Mouse (Mus musculus) forebrain, embryonic 14.5 days (tissue): ENCODE results near the gene Tppp3. TPM values are rescaled to one million over a fixed set of nuclear protein-coding genes. Genes with fewer than 3 reads are reported as not detected.

ENCODE experiments used
- ATAC-seq: fragments of 200-750 bp; cut with Nextera tagmentation; 2 replicates; pipeline ENCODE4 v1.8.0; 2017; ENCODE audit warnings: mild to moderate bottlenecking, moderate library complexity
- DNase-seq: peaks from one replicate; pipeline ENCODE4 v3.0.0-alpha.2; 2015; ENCODE audit warnings: low spot score
- H3K27ac ChIP-seq: fragments of 300-500 bp; sonication (generic); 2 replicates; pipeline ENCODE4 v1.5.1; 2014; ENCODE audit warnings: low read depth, mild to moderate bottlenecking, control low read depth, low read length, moderate library complexity
- H3K27me3 ChIP-seq: fragments of 300-500 bp; sonication (generic); replicated peaks from 2 replicates; pipeline ENCODE4 v1.6.1; 2014; ENCODE audit warnings: low read length, control low read depth, mixed read lengths; ENCODE audit not compliant: control insufficient read depth, insufficient read depth
- H3K36me3 ChIP-seq: fragments of 300-500 bp; sonication (generic); 2 replicates; pipeline ENCODE4 v1.6.1; 2014; ENCODE audit warnings: low read length, control low read depth; ENCODE audit not compliant: control insufficient read depth, insufficient read depth
- H3K4me1 ChIP-seq: fragments of 300-500 bp; sonication (generic); 2 replicates; pipeline ENCODE4 v1.6.1; 2014; ENCODE audit warnings: antibody characterized with exemption, low read length, control low read depth; ENCODE audit not compliant: control insufficient read depth, insufficient read depth
- H3K4me2 ChIP-seq: fragments of 300-500 bp; sonication (generic); 2 replicates; pipeline ENCODE4 v1.6.1; 2014; ENCODE audit warnings: mild to moderate bottlenecking, control low read depth, low read length
- H3K4me3 ChIP-seq: fragments of 300-500 bp; sonication (generic); 2 replicates; pipeline ENCODE4 v1.5.1; 2014; ENCODE audit warnings: low read depth, low read length, control low read depth
- H3K9ac ChIP-seq: fragments of 300-500 bp; sonication (generic); 2 replicates; pipeline ENCODE4 v1.6.1; 2014; ENCODE audit warnings: mild to moderate bottlenecking, low read length, control low read depth, moderate library complexity
- H3K9me3 ChIP-seq: fragments of 300-500 bp; sonication (generic); replicated peaks from 2 replicates; pipeline ENCODE4 v1.6.1; 2016; ENCODE audit warnings: low read length, control low read depth, mixed read lengths; ENCODE audit not compliant: control insufficient read depth
- WGBS: fragments of 180-500 bp; shearing (Covaris S2); extraction: QIAGEN DNeasy Blood & Tissue Kit; methylation state at CpG from one replicate; pipeline ENCODE4 v1.1.7; 2014; 5-methylcytosine and 5-hydroxymethylcytosine counted together
- polyA plus RNA-seq: library from polyadenylated mRNA; unstranded; fragments of >200 nt; fragmentation: Nextera tagmentation; extraction: Ambion mirVana; gene quantifications from 2 replicates; pipeline ENCODE4 v1.2.1, GENCODE M21; 2014

The Tppp3 gene
- polyA plus RNA-seq, 1 experiment from 2014 or later: 49.2 TPM

- Histone ChIP-seq H3K9ac (no peak overlapping the region), H3K4me1 (peaks cover 6% of the 10 kb centered on the region; the same call in 1 of the 2 replicates), H3K27ac (no peak overlapping the region), H3K36me3 (no peaks in the 10 kb centered on the region), H3K4me3 (no peak overlapping the region), H3K4me2 (no peak overlapping the region), H3K9me3 (no peaks in the 10 kb centered on the region), H3K27me3 (peaks cover 15% of the 10 kb centered on the region)
- no peak for DNase-seq
- no peak for ATAC-seq
- WGBS: 88% methylated on average over 6 of the region's 6 CpGs
Measured at GRCm38 (mm10) chr8:105514194-105514593, 42.9 kb upstream of the Tppp3 start.

GRCm38 (mm10) chr8:105509997-105510735 lies 38.8 kb upstream of the Tppp3 start:
- ATAC-seq (no peak), DNase-seq (no peak)
- 58% methylated on average over 12 of the region's 12 CpGs for WGBS

GRCm38 (mm10) chr8:105508758-105509157 lies 37.4 kb upstream of the Tppp3 start:
- no peaks in the 10 kb centered on the region for H3K36me3 ChIP-seq
- H3K9me3 ChIP-seq: no peaks in the 10 kb centered on the region
- no peaks in the 10 kb centered on the region for H3K27me3 ChIP-seq
- H3K27ac ChIP-seq: no peak overlapping the region
- peak; percentile 17 for DNase-seq
- H3K4me3 ChIP-seq: no peak overlapping the region
- WGBS: 59% methylated on average over 1 of the region's 2 CpGs
- H3K4me2 ChIP-seq: no peak overlapping the region
- ATAC-seq: no peak
- H3K9ac ChIP-seq: no peak overlapping the region; the same call in 1 of the 2 replicates
- no peaks in the 10 kb centered on the region for H3K4me1 ChIP-seq

More at GRCm38 (mm10) chr8:105509997-105510735, 38.8 kb upstream of the Tppp3 start:
- no peak overlapping the region for H3K27ac ChIP-seq
- no peaks in the 10 kb centered on the region for H3K4me1 ChIP-seq
- H3K9me3 ChIP-seq: no peaks in the 10 kb centered on the region
- no peaks in the 10 kb centered on the region for H3K36me3 ChIP-seq
- no peak overlapping the region for H3K4me3 ChIP-seq
- H3K4me2 ChIP-seq: no peak overlapping the region
- no peaks in the 10 kb centered on the region for H3K27me3 ChIP-seq
- H3K9ac ChIP-seq: no peak overlapping the region

GRCm38 (mm10) chr8:105506977-105507376 lies 35.7 kb upstream of the Tppp3 start:
- H3K9ac ChIP-seq: no peak overlapping the region

GRCm38 (mm10) chr8:105504617-105505016 lies 33.3 kb upstream of the Tppp3 start:
- DNase-seq (no peak), ATAC-seq (no peak)
- H3K4me3 ChIP-seq: no peak overlapping the region
- H3K9me3 ChIP-seq: no peaks in the 10 kb centered on the region
- H3K27me3 ChIP-seq: no peaks in the 10 kb centered on the region
- H3K9ac ChIP-seq: no peak overlapping the region
- no peaks in the 10 kb centered on the region for H3K4me1 ChIP-seq
- no peaks in the 10 kb centered on the region for H3K36me3 ChIP-seq
- 92% methylated on average over 3 of the region's 3 CpGs for WGBS
- H3K27ac ChIP-seq: no peak overlapping the region
- no peak overlapping the region for H3K4me2 ChIP-seq

More at GRCm38 (mm10) chr8:105506977-105507376, 35.7 kb upstream of the Tppp3 start:
- DNase-seq (no peak), ATAC-seq (no peak)
- WGBS: 80% methylated on average over 6 of the region's 6 CpGs
- Histone ChIP-seq H3K4me1 (no peaks in the 10 kb centered on the region), H3K27me3 (no peaks in the 10 kb centered on the region), H3K4me3 (no peak overlapping the region), H3K27ac (no peak overlapping the region), H3K9me3 (no peaks in the 10 kb centered on the region), H3K36me3 (no peaks in the 10 kb centered on the region), H3K4me2 (no peak overlapping the region)

- no peaks in the 10 kb centered on the region for H3K27me3 ChIP-seq
Measured at GRCm38 (mm10) chr8:105499787-105500186, 28.5 kb upstream of the Tppp3 start.

GRCm38 (mm10) chr8:105496439-105497180 lies 25.3 kb upstream of the Tppp3 start, which contains the start of gene Zdhhc1:
Gene Zdhhc1, minus strand, starts transcription at chr8:105496902.
- Histone ChIP-seq H3K27me3 (no peaks in the 10 kb centered on the region), H3K9me3 (no peaks in the 10 kb centered on the region), H3K9ac (peak within 1 kb of the TSS; percentile 86), H3K4me3 (peak within 1 kb of the TSS; percentile 71), H3K4me1 (peaks cover 4% of the 10 kb centered on the region; the same call in 1 of the 2 replicates), H3K36me3 (no peaks in the 10 kb centered on the region), H3K4me2 (peak within 1 kb of the TSS; percentile 96), H3K27ac (peak within 1 kb of the TSS; percentile 72)
- under 1% methylated on average over 64 of the region's 68 CpGs for WGBS
- ATAC-seq (peak; percentile 93), DNase-seq (peak; percentile 86)

More at GRCm38 (mm10) chr8:105499787-105500186, 28.5 kb upstream of the Tppp3 start:
- no peak for DNase-seq
- Histone ChIP-seq H3K9ac (no peak overlapping the region), H3K27ac (no peak overlapping the region), H3K9me3 (no peaks in the 10 kb centered on the region), H3K4me1 (peaks cover 4% of the 10 kb centered on the region; the same call in 1 of the 2 replicates), H3K36me3 (no peaks in the 10 kb centered on the region), H3K4me2 (no peak overlapping the region), H3K4me3 (no peak overlapping the region)
- 78% methylated on average over 12 of the region's 12 CpGs for WGBS
- no peak for ATAC-seq

- H3K4me3 ChIP-seq: peak overlapping the region; percentile 71
- H3K9ac ChIP-seq: peak overlapping the region; percentile 86; the same call in 1 of the 2 replicates
- H3K36me3 ChIP-seq: no peaks in the 10 kb centered on the region
- peaks cover 4% of the 10 kb centered on the region; the same call in 1 of the 2 replicates for H3K4me1 ChIP-seq
- no peaks in the 10 kb centered on the region for H3K9me3 ChIP-seq
- no peak overlapping the region for H3K27ac ChIP-seq
- WGBS: 18% methylated on average over 17 of the region's 17 CpGs
- 0 out of 2 replicates have a peak, but pooled peaks have one; percentile 6 for ATAC-seq
- DNase-seq: peak; percentile 43
- H3K27me3 ChIP-seq: no peaks in the 10 kb centered on the region
- H3K4me2 ChIP-seq: peak overlapping the region; percentile 96
Measured at GRCm38 (mm10) chr8:105495350-105496302, 24.3 kb upstream of the Tppp3 start.
